Mouse (Mus musculus) liver, embryonic 14.5 days (tissue): ENCODE measurements at regions not wholly inside any gene's neighbourhood (a gene's known extent, or its start where the extent isn't known, plus 50 kb on each side); places are given as distances from the start of the nearest gene placed in this dataset.

ENCODE experiments used
- ATAC-seq: fragments of 200-750 bp; cut with Nextera tagmentation; 2 replicates; pipeline ENCODE4 v1.8.0; 2017; ENCODE audit warnings: moderate number of reproducible peaks, mild to moderate bottlenecking, moderate library complexity; ENCODE audit not compliant: insufficient read depth
- DNase-seq, 3 experiments: peaks; one replicate each; pipeline ENCODE4 v3.0.0-alpha.2; 2012 to 2013; ENCODE audit warnings: low read depth in 3 of 3, low spot score in 3 of 3
- H3K27ac ChIP-seq: fragments of 300-500 bp; sonication (generic); 2 replicates; pipeline ENCODE4 v1.5.1; 2014; ENCODE audit warnings: moderate library complexity, mild to moderate bottlenecking, control low read depth, inconsistent platforms
- H3K27me3 ChIP-seq: fragments of 300-500 bp; sonication (generic); 2 replicates; pipeline ENCODE4 v1.6.1; 2014; ENCODE audit warnings: mild to moderate bottlenecking, low read length, moderate library complexity; ENCODE audit not compliant: control insufficient read depth, insufficient read depth
- H3K36me3 ChIP-seq: fragments of 300-500 bp; sonication (generic); replicated peaks from 2 replicates; pipeline ENCODE4 v1.6.1; 2014; ENCODE audit warnings: low read depth; ENCODE audit not compliant: control insufficient read depth, insufficient read depth
- H3K4me1 ChIP-seq, 2 experiments: fragments of 200-500 bp in 1 of 2; fragments of 300-500 bp in 1 of 2; sonication (generic) in 1 of 2; replicated peaks; 2 replicates each; pipeline ENCODE4 v1.6.1; 2012 to 2014; ENCODE audit warnings: antibody characterized with exemption in 1 of 2, inconsistent platforms in 1 of 2, low read length in 1 of 2; ENCODE audit not compliant: control insufficient read depth in 2 of 2, insufficient read depth in 2 of 2
- H3K4me2 ChIP-seq: fragments of 300-500 bp; sonication (generic); 2 replicates; pipeline ENCODE4 v1.6.1; 2014; ENCODE audit warnings: low read depth, mild to moderate bottlenecking, control low read depth, moderate library complexity
- H3K4me3 ChIP-seq, 2 experiments: fragments of 200-500 bp in 1 of 2; fragments of 300-500 bp in 1 of 2; sonication (generic) in 1 of 2; 2 replicates each; pipeline ENCODE4 v1.5.1; 2012 to 2014; ENCODE audit warnings: low read depth in 2 of 2, low read length in 2 of 2, mild to moderate bottlenecking in 2 of 2, control low read depth in 1 of 2, inconsistent platforms in 1 of 2, moderate library complexity in 1 of 2; ENCODE audit not compliant: insufficient read depth in 1 of 2
- H3K9ac ChIP-seq: fragments of 300-500 bp; sonication (generic); replicated peaks from 2 replicates; pipeline ENCODE4 v1.6.1; 2014; ENCODE audit warnings: mild to moderate bottlenecking, control low read depth, moderate library complexity
- H3K9me3 ChIP-seq: fragments of 300-500 bp; sonication (generic); 2 replicates; pipeline ENCODE4 v1.6.1; 2016; ENCODE audit warnings: low read length, mixed read lengths; ENCODE audit not compliant: control insufficient read depth
- CTCF ChIP-seq: IDR thresholded peaks from 2 replicates; pipeline ENCODE4 v1.5.1; 2016; ENCODE audit warnings: antibody characterized with exemption, low read depth, control low read depth
- EP300 ChIP-seq: IDR thresholded peaks from 2 replicates; pipeline ENCODE4 v1.6.1; 2016; ENCODE audit warnings: antibody characterized with exemption, low read depth
- WGBS: fragments of 180-500 bp; shearing (Covaris S2); extraction: QIAGEN DNeasy Blood & Tissue Kit; methylation state at CpG from one replicate; pipeline ENCODE4 v1.1.7; 2014; ENCODE audit not compliant: insufficient replicate concordance; 5-methylcytosine and 5-hydroxymethylcytosine counted together

GRCm38 (mm10) chr5:50820674-50821073 lies 746.9 kb downstream of the Ppargc1a start:
- WGBS: 57% methylated on average over 2 of the region's 2 CpGs
- no peak for DNase-seq

GRCm38 (mm10) chr5:50819959-50820358 lies 747.6 kb downstream of the Ppargc1a start:
- Histone ChIP-seq H3K36me3 (no peaks in the 10 kb centered on the region), H3K4me3 (no peak overlapping the region), H3K27ac (no peak overlapping the region), H3K9me3 (no peaks in the 10 kb centered on the region), H3K9ac (no peak overlapping the region), H3K4me2 (no peak overlapping the region), H3K4me1 (no peaks in the 10 kb centered on the region), H3K27me3 (no peaks in the 10 kb centered on the region)
- DNase-seq (no peak), ATAC-seq (no peak)
- TF ChIP-seq EP300: no peak
- TF ChIP-seq CTCF: no peak

More at GRCm38 (mm10) chr5:50820674-50821073, 746.9 kb downstream of the Ppargc1a start:
- TF ChIP-seq EP300 (no peak), CTCF (no peak)
- no peaks in the 10 kb centered on the region for H3K36me3 ChIP-seq
- H3K27me3 ChIP-seq: no peaks in the 10 kb centered on the region
- H3K4me2 ChIP-seq: no peak overlapping the region
- no peaks in the 10 kb centered on the region for H3K4me1 ChIP-seq
- no peak overlapping the region for H3K27ac ChIP-seq
- H3K4me3 ChIP-seq: no peak overlapping the region
- no peaks in the 10 kb centered on the region for H3K9me3 ChIP-seq
- no peak overlapping the region for H3K9ac ChIP-seq
- ATAC-seq: no peak

- Histone ChIP-seq H3K36me3 (no peaks in the 10 kb centered on the region), H3K4me1 (no peaks in the 10 kb centered on the region), H3K27me3 (no peaks in the 10 kb centered on the region), H3K9ac (no peak overlapping the region), H3K9me3 (no peaks in the 10 kb centered on the region), H3K27ac (no peak overlapping the region), H3K4me3 (no peak overlapping the region), H3K4me2 (no peak overlapping the region)
- WGBS: 53% methylated on average over 4 of the region's 4 CpGs
- DNase-seq: no peak
- TF ChIP-seq EP300 (no peak), CTCF (no peak)
- ATAC-seq: no peak
Measured at GRCm38 (mm10) chr5:50795310-50795709, 736.5 kb upstream of the Adgra3 start.

- Histone ChIP-seq H3K36me3 (no peaks in the 10 kb centered on the region), H3K4me1 (no peaks in the 10 kb centered on the region), H3K9ac (no peak overlapping the region), H3K27me3 (no peaks in the 10 kb centered on the region), H3K4me2 (no peak overlapping the region), H3K27ac (no peak overlapping the region), H3K4me3 (no peak overlapping the region), H3K9me3 (no peaks in the 10 kb centered on the region)
- no peak for DNase-seq
- no peak for ATAC-seq
- TF ChIP-seq EP300: no peak
- no peak for TF ChIP-seq CTCF
- WGBS: 66% methylated on average over 2 of the region's 2 CpGs
Measured at GRCm38 (mm10) chr5:50794453-50795169, 735.8 kb upstream of the Adgra3 start.

- H3K4me1 ChIP-seq: no peaks in the 10 kb centered on the region
- no peak overlapping the region for H3K9ac ChIP-seq
- H3K4me3 ChIP-seq: no peak overlapping the region
- H3K9me3 ChIP-seq: no peaks in the 10 kb centered on the region
- ATAC-seq: no peak
- no peak overlapping the region for H3K27ac ChIP-seq
- WGBS: 69% methylated on average over 1 of the region's 1 CpGs
- H3K36me3 ChIP-seq: no peaks in the 10 kb centered on the region
- DNase-seq: no peak
- H3K27me3 ChIP-seq: no peaks in the 10 kb centered on the region
- no peak for TF ChIP-seq CTCF
- no peak for TF ChIP-seq EP300
- H3K4me2 ChIP-seq: no peak overlapping the region
Measured at GRCm38 (mm10) chr5:50793558-50793957, 734.8 kb upstream of the Adgra3 start.
